Mouse (Mus musculus): ENCODE results near the gene Zbtb1. TPM values are rescaled to one million over a fixed set of nuclear protein-coding genes. Genes with fewer than 3 reads are reported as not detected.

The Zbtb1 gene
- polyA plus RNA-seq, 1 experiment from 2014 or later: 5.8 TPM

DNA sequence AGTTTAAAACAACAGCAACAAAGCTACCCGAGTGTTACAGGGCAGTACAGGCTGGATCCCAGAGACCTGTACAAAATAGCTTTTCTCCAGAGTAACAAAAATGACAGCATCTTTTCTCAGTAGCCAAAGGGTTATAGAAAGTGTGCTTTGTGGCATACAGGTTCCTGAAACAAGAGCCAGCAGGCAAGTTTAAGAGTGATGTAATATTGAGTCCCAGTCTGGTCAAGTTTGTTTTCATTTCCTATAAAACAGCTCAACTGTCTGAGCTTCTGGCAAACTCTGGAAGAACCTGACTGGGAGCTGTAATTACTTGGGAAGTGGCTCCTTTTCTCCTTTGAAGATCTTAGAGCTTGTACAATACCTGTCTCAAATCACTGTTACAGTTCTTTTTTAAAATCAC, 37.1 kb downstream of the Zbtb1 start:
- H3K9ac ChIP-seq (replicated peaks; ENCODE audit: low read depth): no peak overlapping the region
- DNase-seq (ENCODE audit: low spot score) (no peak), ATAC-seq (no peak)
- H3K9me3 ChIP-seq (ENCODE audit: low read length): no peaks in the 10 kb centered on the region
- no peak overlapping the region for H3K4me2 ChIP-seq (replicated peaks; ENCODE audit: low read depth, low read length)
- peaks cover 17% of the 10 kb centered on the region; the same call in 1 of the 2 replicates for H3K27me3 ChIP-seq (replicated peaks; ENCODE audit: insufficient read depth, low read length)
- TF ChIP-seq EP300 (IDR thresholded peaks at IDR 0.05): no peak
- TF ChIP-seq CTCF (IDR thresholded peaks at IDR 0.05): no peak
- no peak overlapping the region for H3K4me3 ChIP-seq (ENCODE audit: low read depth, low read length)
- H3K4me1 ChIP-seq (ENCODE audit: insufficient read depth, low read depth, low read length): peaks cover 12% of the 10 kb centered on the region; the same call in 1 of the 2 replicates
- H3K27ac ChIP-seq (ENCODE audit: low read length): no peak overlapping the region
- H3K36me3 ChIP-seq (ENCODE audit: insufficient read depth, low read length): no peaks in the 10 kb centered on the region
- 54% methylated on average over 1 of the region's 1 CpGs for WGBS

DNA sequence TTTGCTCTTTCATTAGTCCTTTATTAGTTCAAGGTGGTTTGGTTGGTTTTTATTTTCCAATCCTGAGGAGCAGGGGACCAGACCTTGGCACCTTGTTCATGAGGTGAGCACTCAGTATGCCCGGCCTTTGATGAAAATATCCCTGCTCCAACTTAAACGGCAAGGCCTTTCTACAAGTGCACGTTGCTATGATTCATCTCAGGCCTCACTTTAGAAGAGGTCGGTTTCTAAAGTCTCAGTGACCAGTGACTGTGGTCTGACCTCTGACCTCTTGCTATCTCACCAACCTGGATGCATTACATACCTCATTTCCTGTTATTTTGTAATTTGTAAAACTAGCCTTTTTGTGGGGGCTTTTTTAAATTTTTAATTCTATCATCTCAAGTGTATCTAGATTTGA, 39.1 kb downstream of the Zbtb1 start:
- Histone ChIP-seq H3K27me3 (replicated peaks; ENCODE audit: insufficient read depth, low read length) (peaks cover 17% of the 10 kb centered on the region; the same call in 1 of the 2 replicates), H3K27ac (ENCODE audit: low read length) (no peak overlapping the region), H3K9me3 (ENCODE audit: low read length) (no peaks in the 10 kb centered on the region), H3K4me3 (ENCODE audit: low read depth, low read length) (no peak overlapping the region), H3K4me1 (ENCODE audit: insufficient read depth, low read depth, low read length) (peaks cover 9% of the 10 kb centered on the region; the same call in 1 of the 2 replicates), H3K9ac (replicated peaks; ENCODE audit: low read depth) (no peak overlapping the region), H3K36me3 (ENCODE audit: insufficient read depth, low read length) (no peaks in the 10 kb centered on the region), H3K4me2 (replicated peaks; ENCODE audit: low read depth, low read length) (no peak overlapping the region)
- WGBS: 48% methylated on average over 4 of the region's 4 CpGs
- TF ChIP-seq EP300 (IDR thresholded peaks at IDR 0.05): no peak
- TF ChIP-seq CTCF (IDR thresholded peaks at IDR 0.05): no peak
- ATAC-seq (no peak), DNase-seq (ENCODE audit: low spot score) (no peak)

DNA sequence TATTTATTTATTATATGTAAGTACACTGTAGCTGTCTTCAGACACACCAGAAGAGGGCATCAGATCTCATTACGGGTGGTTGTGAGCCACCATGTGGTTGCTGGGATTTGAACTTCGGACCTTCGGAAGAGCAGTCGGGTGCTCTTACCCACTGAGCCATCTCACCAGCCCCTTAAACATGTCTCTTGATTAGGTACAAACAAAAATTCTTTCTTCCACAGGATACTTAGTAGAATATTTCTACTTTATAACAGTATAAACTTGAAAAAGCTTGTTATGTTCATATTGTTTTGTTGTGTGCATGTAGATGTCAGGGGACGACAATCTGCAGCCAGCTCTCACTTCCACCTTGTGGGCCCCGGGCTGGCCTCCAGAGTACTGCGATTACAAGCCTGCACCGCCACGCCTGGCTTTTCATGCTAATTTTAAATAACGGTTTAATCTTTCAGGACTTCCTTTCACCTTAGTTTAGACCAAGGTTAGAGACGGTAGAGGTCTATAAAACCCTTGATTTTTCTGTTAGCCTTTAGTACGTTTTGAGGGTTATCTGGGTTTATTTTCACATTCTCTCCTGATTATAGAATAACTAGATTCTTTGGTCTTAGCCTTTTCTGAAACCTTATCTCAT, 45.4 kb downstream of the Zbtb1 start:
- ATAC-seq (no peak), DNase-seq (ENCODE audit: low spot score) (no peak)
- Histone ChIP-seq H3K27ac (ENCODE audit: low read length) (no peak overlapping the region), H3K4me3 (ENCODE audit: low read depth, low read length) (no peak overlapping the region), H3K9ac (replicated peaks; ENCODE audit: low read depth) (no peak overlapping the region), H3K36me3 (ENCODE audit: insufficient read depth, low read length) (no peaks in the 10 kb centered on the region), H3K4me1 (ENCODE audit: insufficient read depth, low read depth, low read length) (no peaks in the 10 kb centered on the region), H3K4me2 (replicated peaks; ENCODE audit: low read depth, low read length) (no peak overlapping the region), H3K27me3 (replicated peaks; ENCODE audit: insufficient read depth, low read length) (no peaks in the 10 kb centered on the region), H3K9me3 (ENCODE audit: low read length) (no peaks in the 10 kb centered on the region)
- 77% methylated on average over 11 of the region's 12 CpGs for WGBS
- TF ChIP-seq CTCF (IDR thresholded peaks at IDR 0.05): no peak
- TF ChIP-seq EP300 (IDR thresholded peaks at IDR 0.05): no peak

DNA sequence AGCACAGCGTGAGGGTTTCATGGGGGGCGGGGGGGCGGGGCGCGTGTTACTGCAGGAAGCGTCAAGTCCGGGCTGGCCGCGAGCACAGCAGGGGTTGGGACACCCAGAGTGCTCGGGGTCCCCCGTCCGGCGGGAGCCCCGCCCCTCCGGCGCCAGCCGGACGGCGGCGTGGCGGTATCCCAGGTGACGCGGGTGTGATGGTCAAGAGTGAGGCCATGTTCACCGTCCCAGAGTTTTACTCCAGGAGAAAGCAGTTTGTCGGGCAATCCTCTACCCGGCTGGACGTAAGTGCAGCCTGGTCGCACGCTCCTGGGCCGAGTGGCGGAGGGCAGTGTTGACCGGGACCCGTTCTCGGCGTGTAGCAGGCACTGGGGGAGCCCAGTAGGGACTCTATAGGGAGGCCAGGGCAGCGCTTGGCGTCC, 47.4 kb downstream of the Zbtb1 start, which contains the start of gene Ppp1r36:
TSS of gene Ppp1r36 (plus strand) at position 106 of the 422 bp plus-strand sequence.
- Histone ChIP-seq H3K36me3 (ENCODE audit: insufficient read depth, low read length) (no peaks in the 10 kb centered on the region), H3K9me3 (ENCODE audit: low read length) (no peaks in the 10 kb centered on the region), H3K27me3 (replicated peaks; ENCODE audit: insufficient read depth, low read length) (no peaks in the 10 kb centered on the region), H3K4me1 (ENCODE audit: insufficient read depth, low read depth, low read length) (no peaks in the 10 kb centered on the region), H3K4me2 (replicated peaks; ENCODE audit: low read depth, low read length) (peak within 1 kb of the TSS; percentile 69), H3K27ac (ENCODE audit: low read length) (no peak within 1 kb of the TSS), H3K9ac (replicated peaks; ENCODE audit: low read depth) (no peak within 1 kb of the TSS), H3K4me3 (ENCODE audit: low read depth, low read length) (peak within 1 kb of the TSS; percentile 16; the same call in 1 of the 2 replicates)
- DNase-seq (ENCODE audit: low spot score) (peak; percentile 55), ATAC-seq (peak; percentile 93)
- no peak for TF ChIP-seq EP300 (IDR thresholded peaks at IDR 0.05)
- TF ChIP-seq CTCF (IDR thresholded peaks at IDR 0.05): no peak
- under 1% methylated on average over 37 of the region's 37 CpGs for WGBS

DNA sequence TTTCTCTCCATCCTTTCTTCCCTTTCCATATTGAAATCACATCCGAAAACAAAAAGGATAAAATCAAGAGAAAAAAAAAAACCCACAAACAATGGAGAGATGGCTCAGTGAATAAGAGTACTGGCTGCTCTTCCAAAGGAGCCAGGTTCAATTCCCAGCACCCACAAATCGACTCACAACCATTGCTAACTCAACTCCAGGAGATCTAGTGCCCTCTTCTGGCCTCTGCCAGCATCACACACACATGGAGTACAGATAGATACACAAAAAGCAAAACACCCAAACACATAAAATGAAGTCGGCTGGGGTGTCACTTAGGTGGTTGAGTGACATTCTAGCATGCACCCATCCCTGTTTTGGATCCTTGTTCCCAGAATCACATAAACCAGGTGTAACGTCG, 48.3 kb downstream of the Zbtb1 start:
- Histone ChIP-seq H3K27ac (ENCODE audit: low read length) (no peak overlapping the region), H3K4me3 (ENCODE audit: low read depth, low read length) (no peak overlapping the region), H3K9ac (replicated peaks; ENCODE audit: low read depth) (no peak overlapping the region), H3K27me3 (replicated peaks; ENCODE audit: insufficient read depth, low read length) (no peaks in the 10 kb centered on the region), H3K4me2 (replicated peaks; ENCODE audit: low read depth, low read length) (no peak overlapping the region), H3K36me3 (ENCODE audit: insufficient read depth, low read length) (no peaks in the 10 kb centered on the region), H3K4me1 (ENCODE audit: insufficient read depth, low read depth, low read length) (no peaks in the 10 kb centered on the region), H3K9me3 (ENCODE audit: low read length) (no peaks in the 10 kb centered on the region)
- ATAC-seq (no peak), DNase-seq (ENCODE audit: low spot score) (no peak)
- TF ChIP-seq EP300 (IDR thresholded peaks at IDR 0.05) (no peak), CTCF (IDR thresholded peaks at IDR 0.05) (peak; percentile 33; the same call in 1 of the 2 replicates)
- 95% methylated on average over 5 of the region's 5 CpGs for WGBS

DNA sequence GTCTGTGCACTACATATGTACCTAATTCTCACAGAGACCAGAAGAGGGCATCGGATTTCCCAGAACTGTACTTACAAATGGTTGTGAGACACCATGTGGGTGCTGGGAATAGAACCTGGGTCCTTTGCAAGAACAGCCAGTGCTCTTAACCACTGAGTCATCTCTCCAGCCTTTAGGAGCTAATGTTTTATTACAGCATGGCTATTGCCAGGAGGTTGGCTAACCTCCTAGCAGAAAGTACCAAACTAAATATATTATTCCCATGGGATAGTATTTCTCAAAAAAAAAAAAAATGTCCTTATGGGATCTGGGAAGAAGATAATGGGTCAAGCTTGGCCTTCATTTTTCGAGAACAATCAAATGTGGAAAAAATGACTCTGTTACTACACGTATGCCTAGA, 55.2 kb downstream of the Zbtb1 start:
- no peaks in the 10 kb centered on the region for H3K27me3 ChIP-seq (replicated peaks; ENCODE audit: insufficient read depth, low read length)
- H3K4me3 ChIP-seq (ENCODE audit: low read depth, low read length): no peak overlapping the region
- H3K9me3 ChIP-seq (ENCODE audit: low read length): no peaks in the 10 kb centered on the region
- no peak overlapping the region for H3K9ac ChIP-seq (replicated peaks; ENCODE audit: low read depth)
- H3K27ac ChIP-seq (ENCODE audit: low read length): no peak overlapping the region
- TF ChIP-seq EP300 (IDR thresholded peaks at IDR 0.05) (no peak), CTCF (IDR thresholded peaks at IDR 0.05) (no peak)
- H3K4me2 ChIP-seq (replicated peaks; ENCODE audit: low read depth, low read length): no peak overlapping the region
- DNase-seq (ENCODE audit: low spot score): no peak
- WGBS: 94% methylated on average over 3 of the region's 3 CpGs
- H3K36me3 ChIP-seq (ENCODE audit: insufficient read depth, low read length): no peaks in the 10 kb centered on the region
- ATAC-seq: no peak
- no peaks in the 10 kb centered on the region for H3K4me1 ChIP-seq (ENCODE audit: insufficient read depth, low read depth, low read length)
